In the genomic region with DNA sequence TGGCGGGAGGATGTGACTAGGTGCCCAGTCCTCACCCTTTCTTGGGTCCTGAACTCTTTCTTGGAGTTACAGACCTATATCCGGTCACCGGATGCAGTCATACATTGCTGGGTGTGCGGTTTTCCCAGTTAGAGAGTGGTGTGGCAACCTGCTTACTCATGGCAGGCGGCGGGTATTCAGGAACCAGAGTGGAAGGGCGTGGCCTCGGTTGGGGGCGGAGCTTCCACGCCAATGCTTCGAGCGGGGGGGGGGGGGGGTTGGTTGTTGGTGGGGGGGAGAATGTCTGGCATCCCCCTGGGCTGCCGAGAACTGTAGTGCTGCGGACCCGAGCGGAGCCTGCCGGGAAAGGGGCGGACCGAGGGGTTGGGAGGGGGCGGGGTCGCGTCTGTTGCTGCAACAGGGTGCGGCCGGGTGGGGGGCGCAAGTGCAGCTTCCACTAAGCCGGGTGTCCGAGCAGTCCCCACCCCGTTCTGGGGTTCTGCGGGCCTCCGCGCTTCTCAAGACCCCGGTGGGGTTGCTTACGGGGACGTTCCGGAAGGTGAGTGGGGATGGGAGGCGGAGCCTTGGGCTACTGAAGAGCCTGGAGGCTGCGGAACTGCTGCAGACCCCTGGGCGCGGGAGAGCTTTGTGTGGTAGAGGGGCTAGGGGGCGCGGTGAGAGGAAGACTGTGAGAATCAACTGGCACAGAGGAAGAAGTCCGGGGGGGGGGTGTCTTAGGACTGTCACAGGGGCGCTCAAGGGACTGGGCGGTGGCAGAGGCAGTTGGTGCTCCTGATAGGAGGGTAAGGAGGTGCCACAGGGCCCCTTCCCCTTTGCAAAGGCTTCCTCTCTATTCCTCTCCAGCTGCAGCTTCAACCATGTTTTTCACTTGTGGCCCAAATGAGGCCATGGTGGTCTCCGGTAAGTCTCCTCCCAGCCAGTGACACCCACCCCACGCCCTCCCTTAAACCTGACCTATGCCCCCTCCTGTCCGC, we compare ENCODE assay signal across 8 mouse cellular contexts. TPM values are rescaled to one million over a fixed set of nuclear protein-coding genes. Genes with fewer than 3 reads are reported as not detected.
DNase-seq lines count a peak whose midpoint lies in the region; ATAC-seq and TF ChIP-seq lines count a peak whose summit lies in the region.

A gene (plus strand): TSS at position 267 of the 974 bp plus-strand sequence.

- peak; percentile 91 for ATAC-seq in forebrain, embryonic 14.5 days
- ATAC-seq in lung, embryonic 15.5 days (ENCODE audit: borderline replicate concordance, extremely low read depth, low FRiP score, low TSS enrichment) = peak; percentile 90

- peak within 1 kb of the TSS; percentile 71 to 77 for H3K4me3 ChIP-seq in ES-E14 (ENCODE audit: insufficient read depth in 1 of 2, low read depth in 1 of 2, low read length in 2 of 2, poor library complexity in 1 of 2, severe bottlenecking in 1 of 2)
- H3K4me3 ChIP-seq in forebrain, embryonic 14.5 days (ENCODE audit: low read depth, low read length) = peak within 1 kb of the TSS; percentile 54
- peak within 1 kb of the TSS; percentile 76 for H3K4me3 ChIP-seq in lung, embryonic 15.5 days

- H3K9ac ChIP-seq in ES-E14 (ENCODE audit: insufficient read depth, low read depth, low read length, poor library complexity, severe bottlenecking) = peak within 1 kb of the TSS; percentile 81
- H3K9ac ChIP-seq in forebrain, embryonic 14.5 days (ENCODE audit: low read length) = peak within 1 kb of the TSS; percentile 70
- H3K9ac ChIP-seq in lung, embryonic 15.5 days = peak within 1 kb of the TSS; percentile 69

- peak within 1 kb of the TSS; percentile 44 for H3K27ac ChIP-seq in ES-E14 (ENCODE audit: insufficient read depth, low read depth, low read length, poor library complexity, severe bottlenecking)
- H3K27ac ChIP-seq in forebrain, embryonic 14.5 days (ENCODE audit: low read depth, low read length) = peak within 1 kb of the TSS; percentile 73
- peak within 1 kb of the TSS; percentile 87 for H3K27ac ChIP-seq in lung, embryonic 15.5 days

- H3K4me1 ChIP-seq in ES-E14 (ENCODE audit: control insufficient read depth in 2 of 2, insufficient read depth in 2 of 2, low read length in 2 of 2, poor library complexity in 1 of 2) = peaks cover 0 to 3% of the 10 kb centered on the region in 2 experiments; a peak in 1 of 4 replicates
- H3K4me1 ChIP-seq in forebrain, embryonic 14.5 days (ENCODE audit: control insufficient read depth, insufficient read depth, low read length) = peaks cover 16% of the 10 kb centered on the region
- peaks cover 24% of the 10 kb centered on the region for H3K4me1 ChIP-seq in lung, embryonic 15.5 days

- WGBS in forebrain, embryonic 14.5 days = under 1% methylated on average over 39 of the region's 47 CpGs
- 2% methylated on average over 47 of the region's 47 CpGs for WGBS in large intestine, adult 2 months
- 1% methylated on average over 46 of the region's 47 CpGs for WGBS in lung, embryonic 15.5 days

- intact Hi-C loops in heart, postnatal 10 days (cut with DNase I) = no loop called here

- H3K4me2 ChIP-seq in forebrain, embryonic 14.5 days (ENCODE audit: low read length) = peak within 1 kb of the TSS; percentile 93
- peak within 1 kb of the TSS; percentile 97 for H3K4me2 ChIP-seq in lung, embryonic 15.5 days

- DNase-seq in ES-E14 (ENCODE audit: low read depth, low spot score) = peak; percentile 62
- DNase-seq in cerebellum, adult 11 months = peak; percentile 76
- DNase-seq in forebrain, embryonic 14.5 days (ENCODE audit: low spot score) = peak; percentile 92
- peak; percentile 91 to 92 for DNase-seq in heart, postnatal 10 days
- peak; percentile 84 for DNase-seq in large intestine, adult 2 months (ENCODE audit: low read depth, low spot score)
- peak; percentile 78 for DNase-seq in ovary, adult 18-20 months (ENCODE audit: low spot score)
- peak; percentile 71 to 78 for DNase-seq in thymus, postnatal 10 days (ENCODE audit: low spot score in 2 of 2)

- H3K27me3 ChIP-seq in forebrain, embryonic 14.5 days (replicated peaks; ENCODE audit: control insufficient read depth, insufficient read depth, low read length) = no peaks in the 10 kb centered on the region; the same call in 1 of the 2 replicates
- no peaks in the 10 kb centered on the region for H3K27me3 ChIP-seq in lung, embryonic 15.5 days

- no peaks in the 10 kb centered on the region for H3K9me3 ChIP-seq in ES-E14 (ENCODE audit: control insufficient read depth, insufficient read depth, low read depth, low read length)
- H3K9me3 ChIP-seq in forebrain, embryonic 14.5 days (replicated peaks; ENCODE audit: control insufficient read depth, low read length) = no peaks in the 10 kb centered on the region
- no peaks in the 10 kb centered on the region for H3K9me3 ChIP-seq in lung, embryonic 15.5 days

- peaks cover 14% of the 10 kb centered on the region for H3K36me3 ChIP-seq in ES-E14 (ENCODE audit: control insufficient read depth, insufficient read depth, low read length, poor library complexity, severe bottlenecking)
- H3K36me3 ChIP-seq in forebrain, embryonic 14.5 days (ENCODE audit: control insufficient read depth, insufficient read depth, low read length) = peaks cover 23% of the 10 kb centered on the region
- H3K36me3 ChIP-seq in lung, embryonic 15.5 days = peaks cover 28% of the 10 kb centered on the region

- in situ Hi-C loops in ES-E14 (cut with MboI; ENCODE audit: low sequenced_read_pairs in 2 of 2, unreplicated experiment in 2 of 2) = no loop called here

TF ChIP-seq in ES-E14, 5 proteins besides CTCF, POLR2A, EP300 and RAD21:
- TF ChIP-seq MAFK (IDR thresholded peaks at IDR 0.05; ENCODE audit: insufficient read depth, low read depth, low read length) (peak; percentile 79), HCFC1 (IDR thresholded peaks at IDR 0.05; ENCODE audit: borderline replicate concordance, insufficient read depth, low read length) (no peak)

RNA-seq across cellular contexts. Expression of the gene that starts here (rescaled TPM):
- 31.6 and 34.6 TPM in 2 replicates for total RNA-seq in ES-E14 (2012; rRNA removed)
- 68.5 and 78.2 TPM in 2 replicates for polyA plus RNA-seq in forebrain, embryonic 14.5 days (2014; fragmentation: Nextera tagmentation; extraction: Ambion mirVana)
- total RNA-seq in heart, postnatal 10 days (2021) = 100 to 1,000 TPM; 114 to 124 TPM
- polyA plus RNA-seq in large intestine, adult 2 months (2012; rRNA removed) = 43.1 and 54.2 TPM in 2 replicates
- polyA plus RNA-seq in lung, embryonic 15.5 days (2015; fragmentation: Nextera tagmentation; extraction: Ambion mirVana) = 50.1 and 54.4 TPM in 2 replicates

Comparison
In these comparisons a context has a peak if more than half of its experiments do, and no peak if none do; other contexts are left out.
1. Peak in every context shown above with its lines: DNase-seq, ATAC-seq, H3K4me3 ChIP-seq and H3K27ac ChIP-seq.